Mouse (Mus musculus): ENCODE results near the gene Nfe2l2. TPM values are rescaled to one million over a fixed set of nuclear protein-coding genes. Genes with fewer than 3 reads are reported as not detected.

Gene Nfe2l2
- polyA plus RNA-seq, 1 experiment from 2014 or later, result 28.5 TPM

DNA sequence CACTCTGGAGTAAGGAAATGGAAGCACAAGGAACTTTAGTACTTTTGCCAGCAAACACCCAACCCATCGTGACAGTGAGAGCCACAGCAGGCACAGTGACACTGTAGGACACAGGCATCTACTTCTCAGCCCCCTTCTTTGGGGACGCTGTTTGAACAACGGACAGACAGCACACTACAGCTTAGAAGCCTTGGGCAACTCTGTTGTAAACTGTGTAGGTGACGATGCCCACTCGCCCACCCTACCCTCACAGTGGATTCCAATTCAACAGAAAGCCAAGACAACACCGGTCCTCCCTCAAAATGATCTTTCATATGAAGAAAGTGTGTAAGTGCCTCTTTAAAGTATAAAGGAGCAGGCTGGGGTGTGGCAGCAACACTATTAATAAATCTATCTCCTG is 12.1 kb downstream of the Nfe2l2 start:
- Histone ChIP-seq H3K4me1 (replicated peaks; ENCODE audit: control insufficient read depth, insufficient read depth, low read length) (no peaks in the 10 kb centered on the region), H3K36me3 (ENCODE audit: control insufficient read depth, insufficient read depth, low read length) (no peaks in the 10 kb centered on the region), H3K27me3 (ENCODE audit: control insufficient read depth, insufficient read depth, low read length) (no peaks in the 10 kb centered on the region), H3K9me3 (ENCODE audit: control insufficient read depth, low read length) (no peaks in the 10 kb centered on the region), H3K9ac (ENCODE audit: low read depth, low read length) (no peak overlapping the region), H3K4me2 (replicated peaks; ENCODE audit: low read depth, low read length) (no peak overlapping the region), H3K27ac (ENCODE audit: low read depth, low read length) (no peak overlapping the region), H3K4me3 (ENCODE audit: low read depth, low read length) (no peak overlapping the region)
- DNase-seq (ENCODE audit: low spot score) (no peak), ATAC-seq (ENCODE audit: low FRiP score) (no peak)
- WGBS, result 94% methylated on average over 6 of the region's 6 CpGs

DNA sequence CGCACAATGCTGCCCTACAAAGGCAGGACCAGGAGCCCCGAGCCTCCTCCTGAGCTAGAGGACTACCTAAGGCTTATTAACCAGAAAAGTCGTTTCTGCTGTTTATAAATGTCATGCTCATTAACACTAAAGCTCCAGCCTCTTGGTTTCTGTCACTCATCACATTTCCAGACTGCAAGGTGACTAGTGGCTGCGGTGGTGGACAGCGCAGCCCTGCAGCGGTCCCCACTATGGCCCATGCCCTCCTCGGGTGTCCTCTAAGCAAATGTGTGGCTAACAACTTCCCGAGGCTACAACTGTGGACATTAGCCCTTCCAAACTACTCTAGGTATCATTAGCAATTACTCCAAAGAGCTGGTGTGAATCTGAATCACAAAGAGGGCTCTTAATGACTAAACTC is 13.1 kb downstream of the Nfe2l2 start:
- DNase-seq (ENCODE audit: low spot score) (no peak), ATAC-seq (ENCODE audit: low FRiP score) (no peak)
- no peaks in the 10 kb centered on the region for H3K4me1 ChIP-seq (replicated peaks; ENCODE audit: control insufficient read depth, insufficient read depth, low read length)
- H3K9ac ChIP-seq (ENCODE audit: low read depth, low read length), result no peak overlapping the region
- no peak overlapping the region for H3K4me2 ChIP-seq (replicated peaks; ENCODE audit: low read depth, low read length)
- 83% methylated on average over 8 of the region's 8 CpGs for WGBS
- no peaks in the 10 kb centered on the region for H3K27me3 ChIP-seq (ENCODE audit: control insufficient read depth, insufficient read depth, low read length)
- H3K36me3 ChIP-seq (ENCODE audit: control insufficient read depth, insufficient read depth, low read length), result no peaks in the 10 kb centered on the region
- no peaks in the 10 kb centered on the region for H3K9me3 ChIP-seq (ENCODE audit: control insufficient read depth, low read length)
- H3K27ac ChIP-seq (ENCODE audit: low read depth, low read length), result no peak overlapping the region
- no peak overlapping the region for H3K4me3 ChIP-seq (ENCODE audit: low read depth, low read length)

DNA sequence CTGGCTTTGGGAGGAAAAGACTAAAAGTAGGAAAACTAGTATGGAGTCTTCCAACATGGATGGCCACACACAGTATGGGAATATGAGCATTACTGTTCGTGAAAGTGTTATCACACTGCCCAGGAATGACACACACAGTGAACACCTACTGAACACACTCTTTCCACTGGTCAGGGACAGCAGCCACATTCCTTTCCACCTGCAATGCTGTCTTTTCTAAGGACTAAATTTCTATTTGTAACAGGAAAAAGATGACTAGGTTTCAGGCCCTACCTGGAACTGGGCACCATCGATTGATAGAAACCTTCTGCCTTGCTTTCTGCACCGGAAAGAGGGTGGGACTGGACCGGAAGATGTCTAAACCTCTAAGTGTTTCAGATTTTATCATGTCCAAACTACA is 13.8 kb downstream of the Nfe2l2 start:
- no peak overlapping the region for H3K9ac ChIP-seq (ENCODE audit: low read depth, low read length)
- H3K27ac ChIP-seq (ENCODE audit: low read depth, low read length), result no peak overlapping the region
- no peaks in the 10 kb centered on the region for H3K9me3 ChIP-seq (ENCODE audit: control insufficient read depth, low read length)
- no peak overlapping the region for H3K4me2 ChIP-seq (replicated peaks; ENCODE audit: low read depth, low read length)
- no peaks in the 10 kb centered on the region for H3K36me3 ChIP-seq (ENCODE audit: control insufficient read depth, insufficient read depth, low read length)
- DNase-seq (ENCODE audit: low spot score) (no peak), ATAC-seq (ENCODE audit: low FRiP score) (no peak)
- H3K27me3 ChIP-seq (ENCODE audit: control insufficient read depth, insufficient read depth, low read length), result no peaks in the 10 kb centered on the region
- WGBS, result 94% methylated on average over 4 of the region's 4 CpGs
- no peak overlapping the region for H3K4me3 ChIP-seq (ENCODE audit: low read depth, low read length)
- H3K4me1 ChIP-seq (replicated peaks; ENCODE audit: control insufficient read depth, insufficient read depth, low read length), result no peaks in the 10 kb centered on the region

DNA sequence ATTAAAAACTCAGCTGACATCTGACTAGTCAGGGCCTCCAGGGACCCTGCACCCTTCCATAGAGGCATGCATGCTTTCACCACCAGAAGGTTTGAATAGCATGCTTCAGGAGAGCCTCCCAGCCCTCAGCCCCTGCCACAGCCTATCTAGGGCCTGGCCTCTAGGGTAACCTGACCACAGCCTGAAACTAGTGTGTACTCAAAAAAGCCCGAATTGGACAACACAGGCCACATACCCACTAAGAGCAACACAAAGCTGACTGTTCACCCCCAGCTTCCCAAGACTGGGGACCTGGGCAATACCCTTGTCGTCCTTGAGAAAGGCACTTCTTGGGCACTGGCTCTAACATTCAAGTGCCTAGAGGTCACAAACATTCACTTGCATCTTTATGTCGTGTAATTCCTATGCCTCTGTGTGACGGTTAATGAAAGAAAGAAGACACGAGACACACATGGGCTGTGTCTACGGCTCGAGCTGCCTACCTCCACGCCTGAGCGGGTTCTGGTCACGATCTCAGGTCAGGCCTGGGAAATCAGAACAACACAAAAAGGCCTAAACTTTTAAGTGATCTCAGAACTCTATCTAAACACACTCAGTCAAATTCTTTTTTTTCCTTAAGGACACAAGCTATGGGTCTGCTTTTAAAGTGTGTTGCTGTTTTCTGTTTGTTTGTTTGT is 14.8 kb downstream of the Nfe2l2 start:
- Histone ChIP-seq H3K4me2 (replicated peaks; ENCODE audit: low read depth, low read length) (no peak overlapping the region), H3K4me1 (replicated peaks; ENCODE audit: control insufficient read depth, insufficient read depth, low read length) (no peaks in the 10 kb centered on the region), H3K9me3 (ENCODE audit: control insufficient read depth, low read length) (no peaks in the 10 kb centered on the region), H3K9ac (ENCODE audit: low read depth, low read length) (no peak overlapping the region), H3K27ac (ENCODE audit: low read depth, low read length) (no peak overlapping the region), H3K36me3 (ENCODE audit: control insufficient read depth, insufficient read depth, low read length) (no peaks in the 10 kb centered on the region), H3K27me3 (ENCODE audit: control insufficient read depth, insufficient read depth, low read length) (no peaks in the 10 kb centered on the region), H3K4me3 (ENCODE audit: low read depth, low read length) (no peak overlapping the region)
- 78% methylated on average over 10 of the region's 10 CpGs for WGBS
- ATAC-seq (ENCODE audit: low FRiP score) (no peak), DNase-seq (ENCODE audit: low spot score) (no peak)

DNA sequence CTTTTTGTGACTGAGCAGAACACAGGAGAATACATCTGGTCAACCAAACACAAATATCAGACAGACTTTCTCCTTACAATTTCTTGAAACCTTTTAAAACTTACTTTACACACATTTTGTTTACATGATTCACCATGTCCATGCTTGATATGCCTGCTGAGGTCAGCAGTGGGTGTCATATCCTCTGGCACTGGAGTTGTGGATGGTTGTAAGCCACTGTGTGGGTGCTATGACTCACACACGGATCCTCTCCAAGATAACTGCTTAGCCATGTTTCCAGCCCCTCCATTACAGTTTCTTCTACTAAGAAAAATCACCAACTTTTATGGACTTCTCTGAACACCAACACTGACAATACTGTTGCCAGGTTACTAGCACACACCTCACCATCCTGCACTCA is 15.5 kb downstream of the Nfe2l2 start:
- WGBS, result 90% methylated on average over 1 of the region's 1 CpGs
- no peaks in the 10 kb centered on the region for H3K9me3 ChIP-seq (ENCODE audit: control insufficient read depth, low read length)
- no peak for ATAC-seq (ENCODE audit: low FRiP score)
- no peaks in the 10 kb centered on the region for H3K27me3 ChIP-seq (ENCODE audit: control insufficient read depth, insufficient read depth, low read length)
- H3K4me2 ChIP-seq (replicated peaks; ENCODE audit: low read depth, low read length), result no peak overlapping the region
- no peak overlapping the region for H3K27ac ChIP-seq (ENCODE audit: low read depth, low read length)
- H3K9ac ChIP-seq (ENCODE audit: low read depth, low read length), result no peak overlapping the region
- H3K4me3 ChIP-seq (ENCODE audit: low read depth, low read length), result no peak overlapping the region
- no peaks in the 10 kb centered on the region for H3K4me1 ChIP-seq (replicated peaks; ENCODE audit: control insufficient read depth, insufficient read depth, low read length)
- DNase-seq (ENCODE audit: low spot score), result no peak
- no peaks in the 10 kb centered on the region for H3K36me3 ChIP-seq (ENCODE audit: control insufficient read depth, insufficient read depth, low read length)

DNA sequence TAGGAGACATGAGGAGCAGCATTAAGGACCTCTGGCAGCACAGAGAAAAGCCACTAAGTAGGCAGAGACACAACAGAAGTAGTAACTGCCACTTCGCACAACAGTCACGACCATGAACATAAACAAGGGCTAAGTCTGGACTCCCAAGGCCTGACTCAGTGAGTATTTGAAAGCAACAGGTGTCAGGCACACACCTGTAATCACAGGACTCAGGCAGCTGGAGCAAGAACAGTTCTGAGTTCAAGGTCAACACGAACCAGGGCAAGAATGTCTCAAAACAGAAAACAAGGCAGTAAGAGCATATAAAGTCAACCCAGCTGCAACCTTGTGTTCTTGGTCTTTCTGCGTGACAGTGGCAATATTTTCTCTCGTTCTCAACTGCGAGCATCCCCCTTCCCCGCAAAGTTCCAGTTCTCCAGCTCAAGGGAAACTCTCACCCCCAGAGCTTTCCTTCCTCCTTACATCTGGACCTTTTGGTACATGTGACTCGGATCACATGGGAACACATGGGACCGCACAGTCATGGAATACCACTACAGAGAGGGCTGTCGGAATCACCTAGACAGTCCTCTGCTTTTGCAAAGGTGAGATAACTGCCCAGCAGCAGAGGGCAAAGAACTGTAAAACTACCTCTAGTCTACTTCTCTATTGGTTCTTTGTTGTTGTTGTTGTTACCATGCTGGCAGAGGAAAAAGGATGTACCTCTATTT is 17.2 kb downstream of the Nfe2l2 start:
- H3K9me3 ChIP-seq (ENCODE audit: control insufficient read depth, low read length), result no peaks in the 10 kb centered on the region
- DNase-seq (ENCODE audit: low spot score), result no peak
- no peaks in the 10 kb centered on the region for H3K27me3 ChIP-seq (ENCODE audit: control insufficient read depth, insufficient read depth, low read length)
- H3K36me3 ChIP-seq (ENCODE audit: control insufficient read depth, insufficient read depth, low read length), result no peaks in the 10 kb centered on the region
- H3K4me2 ChIP-seq (replicated peaks; ENCODE audit: low read depth, low read length), result no peak overlapping the region
- 94% methylated on average over 10 of the region's 10 CpGs for WGBS
- H3K9ac ChIP-seq (ENCODE audit: low read depth, low read length), result no peak overlapping the region
- no peak overlapping the region for H3K4me3 ChIP-seq (ENCODE audit: low read depth, low read length)
- no peak for ATAC-seq (ENCODE audit: low FRiP score)
- no peak overlapping the region for H3K27ac ChIP-seq (ENCODE audit: low read depth, low read length)
- H3K4me1 ChIP-seq (replicated peaks; ENCODE audit: control insufficient read depth, insufficient read depth, low read length), result no peaks in the 10 kb centered on the region

DNA sequence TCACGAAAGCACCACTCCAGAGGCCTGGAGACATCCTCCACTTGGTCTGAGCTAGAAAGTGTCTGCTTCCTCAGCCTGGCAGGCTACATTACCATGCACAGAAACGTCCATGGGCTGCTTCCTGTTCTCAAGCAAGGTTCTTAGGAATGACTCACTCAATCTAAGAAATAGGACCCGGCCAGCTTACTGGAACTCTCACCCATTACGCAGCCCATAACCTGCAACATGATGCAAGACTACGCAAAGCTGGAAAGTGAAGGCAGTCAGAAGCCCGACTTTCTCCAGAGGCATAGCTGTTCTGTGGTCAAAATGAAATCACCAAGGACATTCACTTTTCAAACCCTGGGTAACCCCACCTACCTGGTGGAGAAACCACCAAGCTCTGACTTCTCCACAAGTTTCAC is 19.0 kb downstream of the Nfe2l2 start:
- 84% methylated on average over 6 of the region's 6 CpGs for WGBS
- H3K27ac ChIP-seq (ENCODE audit: low read depth, low read length), result no peak overlapping the region
- H3K4me3 ChIP-seq (ENCODE audit: low read depth, low read length), result no peak overlapping the region
- H3K9me3 ChIP-seq (ENCODE audit: control insufficient read depth, low read length), result no peaks in the 10 kb centered on the region
- H3K4me1 ChIP-seq (replicated peaks; ENCODE audit: control insufficient read depth, insufficient read depth, low read length), result no peaks in the 10 kb centered on the region
- H3K27me3 ChIP-seq (ENCODE audit: control insufficient read depth, insufficient read depth, low read length), result no peaks in the 10 kb centered on the region
- no peak overlapping the region for H3K4me2 ChIP-seq (replicated peaks; ENCODE audit: low read depth, low read length)
- H3K36me3 ChIP-seq (ENCODE audit: control insufficient read depth, insufficient read depth, low read length), result no peaks in the 10 kb centered on the region
- ATAC-seq (ENCODE audit: low FRiP score), result no peak
- no peak for DNase-seq (ENCODE audit: low spot score)
- no peak overlapping the region for H3K9ac ChIP-seq (ENCODE audit: low read depth, low read length)

DNA sequence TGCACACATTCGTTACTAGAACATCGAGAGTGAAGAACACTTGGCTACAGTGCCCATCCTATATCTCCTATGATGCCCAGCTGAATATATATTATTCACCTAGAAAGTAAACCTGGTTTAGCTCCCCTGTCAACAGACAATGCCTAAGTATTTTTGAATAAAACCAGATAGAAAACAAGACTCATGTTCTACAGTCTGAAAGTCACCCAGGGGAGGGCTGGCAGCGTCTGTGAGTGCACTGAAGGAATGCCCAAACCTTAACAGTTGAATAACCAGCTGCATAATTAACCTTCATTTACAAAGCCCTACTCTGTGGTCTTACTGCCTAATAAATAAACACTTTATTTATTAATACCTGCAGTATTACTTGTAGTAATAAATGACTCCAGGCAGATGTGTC is 19.9 kb downstream of the Nfe2l2 start:
- Histone ChIP-seq H3K27me3 (ENCODE audit: control insufficient read depth, insufficient read depth, low read length) (no peaks in the 10 kb centered on the region), H3K4me1 (replicated peaks; ENCODE audit: control insufficient read depth, insufficient read depth, low read length) (no peaks in the 10 kb centered on the region), H3K9ac (ENCODE audit: low read depth, low read length) (no peak overlapping the region), H3K4me2 (replicated peaks; ENCODE audit: low read depth, low read length) (no peak overlapping the region), H3K4me3 (ENCODE audit: low read depth, low read length) (no peak overlapping the region), H3K27ac (ENCODE audit: low read depth, low read length) (no peak overlapping the region), H3K36me3 (ENCODE audit: control insufficient read depth, insufficient read depth, low read length) (no peaks in the 10 kb centered on the region), H3K9me3 (ENCODE audit: control insufficient read depth, low read length) (no peaks in the 10 kb centered on the region)
- ATAC-seq (ENCODE audit: low FRiP score) (no peak), DNase-seq (ENCODE audit: low spot score) (no peak)
- 82% methylated on average over 3 of the region's 3 CpGs for WGBS
